Mouse (Mus musculus) lung, postnatal 0 days (tissue): ENCODE results near the gene Tmem54.

Experiments
- CTCF ChIP-seq: IDR thresholded peaks from 2 replicates; pipeline ENCODE4 v1.5.1; 2016; ENCODE audit warnings: antibody characterized with exemption, mild to moderate bottlenecking
- EP300 ChIP-seq: IDR thresholded peaks from 2 replicates; pipeline ENCODE4 v1.6.1; 2016; ENCODE audit warnings: antibody characterized with exemption, mild to moderate bottlenecking, control low read depth

GRCm38 (mm10) chr4:129145411-129145810, 40.1 kb downstream of the Tmem54 start:
- TF ChIP-seq CTCF (no peak), EP300 (no peak)
